Mouse (Mus musculus) heart, postnatal 36 days (tissue): ENCODE measurements around the gene Olfr878. TPM values are rescaled to one million over a fixed set of nuclear protein-coding genes. Genes with fewer than 3 reads are reported as not detected.
A peak's percentile ranks its signal among the peaks of the same experiment; 100 is the strongest.

ENCODE experiments used
- DNase-seq, 2 experiments: peaks; one replicate each; pipeline ENCODE4 v3.0.0; 2021 to 2022
- intact Hi-C: fragments of 180-260 bp; cut with DNase I; formaldehyde crosslinking; loops from one replicate; pipeline ENCODE4 v1.15.1; 2025
- total RNA-seq, 2 experiments: library from RNA; stranded (reverse); gene quantifications; 2 replicates each; pipeline ENCODE4 v1.2.3; 2021

Olfr878 gene
- not detected for total RNA-seq

GRCm38 (mm10) chr9:37917540-37917939 is at the start of gene Olfr878:
TSS of gene Olfr878 (plus strand) at chr9:37917840.
- no peak for DNase-seq
- intact Hi-C loops, result no loop called here

- DNase-seq, result no peak
- intact Hi-C loops, result no loop called here
Measured at GRCm38 (mm10) chr9:37870246-37870645, 47.4 kb upstream of the Olfr878 start.

GRCm38 (mm10) chr9:37871097-37871496 is 46.5 kb upstream of the Olfr878 start:
- intact Hi-C loops, result no loop called here

GRCm38 (mm10) chr9:37871536-37871935 is 46.1 kb upstream of the Olfr878 start:
- DNase-seq, result no peak
- intact Hi-C loops, result no loop called here

More at GRCm38 (mm10) chr9:37871097-37871496, 46.5 kb upstream of the Olfr878 start:
- DNase-seq, result no peak

- intact Hi-C loops, result no loop called here
- DNase-seq, result no peak
Measured at GRCm38 (mm10) chr9:37890960-37891359, 26.7 kb upstream of the Olfr878 start.

- intact Hi-C loops, result no loop called here
- DNase-seq, result no peak
Measured at GRCm38 (mm10) chr9:37896661-37897060, 21.0 kb upstream of the Olfr878 start, which contains the start of gene Olfr145. TSS of gene Olfr145 (plus strand) at chr9:37896724.

GRCm38 (mm10) chr9:37905555-37905954 is 12.1 kb upstream of the Olfr878 start:
- intact Hi-C loops, result no loop called here
- DNase-seq, result no peak

- DNase-seq, result no peak
- intact Hi-C loops, result no loop called here
Measured at GRCm38 (mm10) chr9:37918018-37918417, 378 bp downstream of the Olfr878 start.

GRCm38 (mm10) chr9:37924194-37924593 is 6.6 kb downstream of the Olfr878 start:
- DNase-seq, result no peak

GRCm38 (mm10) chr9:37925445-37925844 is 7.8 kb downstream of the Olfr878 start:
- intact Hi-C loops, result no loop called here
- no peak for DNase-seq

More at GRCm38 (mm10) chr9:37924194-37924593, 6.6 kb downstream of the Olfr878 start:
- intact Hi-C loops, result no loop called here

GRCm38 (mm10) chr9:37926019-37927013 is 8.7 kb downstream of the Olfr878 start:
- intact Hi-C loops, result no loop called here
- DNase-seq, result no peak

GRCm38 (mm10) chr9:37932519-37932918 is 14.9 kb downstream of the Olfr878 start:
- intact Hi-C loops, result loop anchor here (1.0 to 10.0 kb wide), 3 partner anchors 168 to 502 kb away; no protein-coding TSS in a partner anchor
- DNase-seq, result peak; percentile 14 to 40

GRCm38 (mm10) chr9:37934146-37934545 is 16.5 kb downstream of the Olfr878 start:
- intact Hi-C loops, result loop anchor here (10.0 kb wide), 1 partner anchor 169 kb away; no protein-coding TSS in a partner anchor
- no peak for DNase-seq

GRCm38 (mm10) chr9:37941167-37941566 is 23.5 kb downstream of the Olfr878 start:
- intact Hi-C loops, result no loop called here
- no peak for DNase-seq

Other genes starting within 250 kb of the Olfr878 start
- not detected for gene Panx3, start 248.6 kb upstream of the Olfr878 start, total RNA-seq
- not detected for gene Olfr160, start 201.6 kb upstream of the Olfr878 start, total RNA-seq
- gene Olfr874, start 172.7 kb upstream of the Olfr878 start, total RNA-seq, result not detected
- not detected for gene Olfr875, start 146.0 kb upstream of the Olfr878 start, total RNA-seq
- not detected for gene Olfr876, start 114.8 kb upstream of the Olfr878 start, total RNA-seq
- gene Olfr877, start 63.6 kb upstream of the Olfr878 start, total RNA-seq, result not detected
- not detected for gene Olfr145, start 21.1 kb upstream of the Olfr878 start, total RNA-seq
- not detected for gene Olfr881, start 74.0 kb downstream of the Olfr878 start, total RNA-seq
- gene Olfr883, start 108.0 kb downstream of the Olfr878 start, total RNA-seq, result not detected
- gene Olfr884, start 128.7 kb downstream of the Olfr878 start, total RNA-seq, result not detected
- not detected for gene Olfr885, start 143.5 kb downstream of the Olfr878 start, total RNA-seq
- gene Olfr887, start 166.2 kb downstream of the Olfr878 start, total RNA-seq, result not detected
- gene Olfr888, start 190.3 kb downstream of the Olfr878 start, total RNA-seq, result not detected
- not detected for gene Olfr889, start 197.4 kb downstream of the Olfr878 start, total RNA-seq
- gene Olfr890, start 224.7 kb downstream of the Olfr878 start, total RNA-seq, result not detected